Mouse (Mus musculus) MEL (cell line): ENCODE data around the gene Upb1. TPM values are rescaled to one million over a fixed set of nuclear protein-coding genes. Genes with fewer than 3 reads are reported as not detected.
A peak's percentile ranks its signal among the peaks of the same experiment; 100 is the strongest.

Experiments used
- DNase-seq: peaks from one replicate; pipeline ENCODE4 v3.0.0; 2011; ENCODE audit warnings: low read depth, low spot score
- H3K27ac ChIP-seq: 2 replicates; pipeline ENCODE4 v1.5.1; 2012; ENCODE audit warnings: low read depth, mild to moderate bottlenecking, control low read depth, low read length, moderate library complexity; ENCODE audit not compliant: control insufficient read depth
- H3K27me3 ChIP-seq, 2 experiments: fragments of 150-350 bp in 1 of 2; sonication (generic) in 1 of 2; 2 replicates each; pipeline ENCODE4 v1.6.1; 2012; ENCODE audit warnings: low read length in 2 of 2, mild to moderate bottlenecking in 2 of 2, improper control_type of control experiment in 1 of 2, moderate library complexity in 1 of 2; ENCODE audit not compliant: insufficient read depth in 2 of 2, control insufficient read depth in 1 of 2
- H3K36me3 ChIP-seq, 2 experiments: 2 replicates each; pipeline ENCODE4 v1.6.1; 2012 to 2014; ENCODE audit warnings: low read length in 2 of 2, improper control_type of control experiment in 1 of 2, inconsistent platforms in 1 of 2, mild to moderate bottlenecking in 1 of 2; ENCODE audit not compliant: insufficient read depth in 2 of 2, control insufficient read depth in 1 of 2
- H3K4me1 ChIP-seq, 2 experiments: fragments of 150-350 bp in 1 of 2; sonication (generic) in 1 of 2; 2 replicates each; pipeline ENCODE4 v1.6.1; 2012; ENCODE audit warnings: low read length in 2 of 2, improper control_type of control experiment in 1 of 2, mild to moderate bottlenecking in 1 of 2; ENCODE audit not compliant: insufficient read depth in 2 of 2, control insufficient read depth in 1 of 2
- H3K4me3 ChIP-seq, 2 experiments: fragments of 150-350 bp in 1 of 2; sonication (generic) in 1 of 2; 2 replicates each; pipeline ENCODE4 v1.5.1; 2012; ENCODE audit warnings: low read depth in 2 of 2, low read length in 2 of 2, mild to moderate bottlenecking in 2 of 2, moderate library complexity in 2 of 2, control low read depth in 1 of 2, improper control_type of control experiment in 1 of 2; ENCODE audit not compliant: control insufficient read depth in 1 of 2, insufficient read depth in 1 of 2
- H3K79me2 ChIP-seq: 2 replicates; pipeline ENCODE4 v1.6.1; 2012; ENCODE audit warnings: mild to moderate bottlenecking, low read length, moderate library complexity; ENCODE audit not compliant: control insufficient read depth, poor library complexity, insufficient read depth
- H3K9ac ChIP-seq: 2 replicates; pipeline ENCODE4 v1.6.1; 2012; ENCODE audit warnings: low read depth, mild to moderate bottlenecking, control low read depth, low read length, moderate library complexity; ENCODE audit not compliant: control insufficient read depth, poor library complexity, severe bottlenecking
- H3K9me3 ChIP-seq: fragments of 150-350 bp; sonication (generic); replicated peaks from 2 replicates; pipeline ENCODE4 v1.6.1; 2012; ENCODE audit warnings: mild to moderate bottlenecking, low read length, improper control_type of control experiment, moderate library complexity; ENCODE audit not compliant: insufficient read depth
- CHD1 ChIP-seq: IDR thresholded peaks from 2 replicates; pipeline ENCODE4 v1.6.1; 2012; ENCODE audit warnings: low read depth, mild to moderate bottlenecking, inconsistent platforms, low read length, improper control_type of control experiment
- CTCF ChIP-seq, 3 experiments: IDR thresholded peaks in 2 of 3; conservative IDR thresholded peaks in 1 of 3; 2 replicates each; pipeline ENCODE4 v1.5.1; 2011 to 2012; ENCODE audit warnings: low read length in 3 of 3, low read depth in 2 of 3, mild to moderate bottlenecking in 2 of 3, improper control_type of control experiment in 1 of 3, inconsistent platforms in 1 of 3, mixed read lengths in 1 of 3, moderate library complexity in 1 of 3; ENCODE audit not compliant: control insufficient read depth in 1 of 3, insufficient read depth in 1 of 3, poor library complexity in 1 of 3, severe bottlenecking in 1 of 3
- HCFC1 ChIP-seq: IDR thresholded peaks from 2 replicates; pipeline ENCODE4 v1.6.1; 2012; ENCODE audit warnings: low read depth, mild to moderate bottlenecking, inconsistent platforms, low read length, improper control_type of control experiment, moderate library complexity
- JUND ChIP-seq: IDR thresholded peaks from 2 replicates; pipeline ENCODE4 v1.6.1; 2011; ENCODE audit warnings: low read depth, mild to moderate bottlenecking, improper control_type of control experiment, low read length
- KAT2A ChIP-seq: conservative IDR thresholded peaks from 2 replicates; pipeline ENCODE4 v1.6.1; 2012; ENCODE audit warnings: low read depth, low read length, improper control_type of control experiment, inconsistent platforms
- MAFK ChIP-seq: IDR thresholded peaks from 2 replicates; pipeline ENCODE4 v1.6.1; 2011; ENCODE audit warnings: low read depth, mild to moderate bottlenecking, low read length, improper control_type of control experiment, borderline replicate concordance
- MAX ChIP-seq: IDR thresholded peaks from 2 replicates; pipeline ENCODE4 v1.6.1; 2011; ENCODE audit warnings: low read length, improper control_type of control experiment
- MEF2A ChIP-seq: IDR thresholded peaks from 2 replicates; pipeline ENCODE4 v1.6.1; 2014; ENCODE audit warnings: low read depth, mild to moderate bottlenecking, inconsistent platforms, low read length, improper control_type of control experiment; ENCODE audit not compliant: poor library complexity, insufficient replicate concordance, severe bottlenecking; ENCODE audit errors: extremely low read depth
- NRF1 ChIP-seq: IDR thresholded peaks from 2 replicates; pipeline ENCODE4 v1.6.1; 2014; ENCODE audit warnings: low read depth, mild to moderate bottlenecking, inconsistent platforms, low read length, improper control_type of control experiment, moderate library complexity; ENCODE audit not compliant: poor library complexity, insufficient read depth, severe bottlenecking
- RAD21 ChIP-seq: IDR thresholded peaks from 2 replicates; pipeline ENCODE4 v1.6.1; 2011; ENCODE audit warnings: mild to moderate bottlenecking, low read depth, low read length, improper control_type of control experiment
- SIN3A ChIP-seq: IDR thresholded peaks from 2 replicates; pipeline ENCODE4 v1.6.1; 2012; ENCODE audit warnings: low read length, improper control_type of control experiment, inconsistent platforms
- SMC3 ChIP-seq: IDR thresholded peaks from 2 replicates; pipeline ENCODE4 v1.6.1; 2011; ENCODE audit warnings: low read depth, low read length, improper control_type of control experiment
- TAL1 ChIP-seq: IDR thresholded peaks from 2 replicates; pipeline ENCODE4 v1.6.1; 2012; ENCODE audit warnings: mild to moderate bottlenecking, inconsistent platforms, low read length, moderate library complexity, mixed read lengths
- TBP ChIP-seq: IDR thresholded peaks from 2 replicates; pipeline ENCODE4 v1.8.0; 2011; ENCODE audit warnings: low read depth, low read length, improper control_type of control experiment
- TCF12 ChIP-seq: IDR thresholded peaks from 2 replicates; pipeline ENCODE4 v1.6.1; 2014; ENCODE audit warnings: low read depth, mild to moderate bottlenecking, inconsistent platforms, low read length, improper control_type of control experiment, moderate library complexity
- ZC3H11A ChIP-seq: IDR thresholded peaks from 2 replicates; pipeline ENCODE4 v1.6.1; 2012; ENCODE audit warnings: low read depth, mild to moderate bottlenecking, inconsistent platforms, low read length, improper control_type of control experiment
- ZMIZ1 ChIP-seq: IDR thresholded peaks from 2 replicates; pipeline ENCODE4 v1.6.1; 2012; ENCODE audit warnings: low read depth, mild to moderate bottlenecking, inconsistent platforms, low read length, improper control_type of control experiment, moderate library complexity
- ZNF384 ChIP-seq: IDR thresholded peaks from 2 replicates; pipeline ENCODE4 v1.6.1; 2012; ENCODE audit warnings: low read depth, mild to moderate bottlenecking, inconsistent platforms, low read length, improper control_type of control experiment
- polyA plus RNA-seq, 2 experiments: library from polyadenylated mRNA; stranded (reverse) in 1 of 2; unstranded in 1 of 2; fragments of >175 nt in 1 of 2; fragments of >200 nt in 1 of 2; gene quantifications; 2 replicates each; pipeline versions ENCODE4 v1.2.1 to v1.2.4; 2012; ENCODE audit warnings: low replicate concordance in 2 of 2, low read depth in 1 of 2; ENCODE audit not compliant: insufficient read length in 2 of 2, insufficient read depth in 1 of 2, missing spikeins in 1 of 2
- total RNA-seq: library from RNA; depleted of rRNA; stranded (reverse); fragments of 300-350 nt; gene quantifications from 2 replicates; pipeline ENCODE4 v1.2.3, GENCODE M21; 2012

Gene Upb1
- total and polyA plus RNA-seq, 3 experiments = 0.03 TPM; not detected in 2

DNA sequence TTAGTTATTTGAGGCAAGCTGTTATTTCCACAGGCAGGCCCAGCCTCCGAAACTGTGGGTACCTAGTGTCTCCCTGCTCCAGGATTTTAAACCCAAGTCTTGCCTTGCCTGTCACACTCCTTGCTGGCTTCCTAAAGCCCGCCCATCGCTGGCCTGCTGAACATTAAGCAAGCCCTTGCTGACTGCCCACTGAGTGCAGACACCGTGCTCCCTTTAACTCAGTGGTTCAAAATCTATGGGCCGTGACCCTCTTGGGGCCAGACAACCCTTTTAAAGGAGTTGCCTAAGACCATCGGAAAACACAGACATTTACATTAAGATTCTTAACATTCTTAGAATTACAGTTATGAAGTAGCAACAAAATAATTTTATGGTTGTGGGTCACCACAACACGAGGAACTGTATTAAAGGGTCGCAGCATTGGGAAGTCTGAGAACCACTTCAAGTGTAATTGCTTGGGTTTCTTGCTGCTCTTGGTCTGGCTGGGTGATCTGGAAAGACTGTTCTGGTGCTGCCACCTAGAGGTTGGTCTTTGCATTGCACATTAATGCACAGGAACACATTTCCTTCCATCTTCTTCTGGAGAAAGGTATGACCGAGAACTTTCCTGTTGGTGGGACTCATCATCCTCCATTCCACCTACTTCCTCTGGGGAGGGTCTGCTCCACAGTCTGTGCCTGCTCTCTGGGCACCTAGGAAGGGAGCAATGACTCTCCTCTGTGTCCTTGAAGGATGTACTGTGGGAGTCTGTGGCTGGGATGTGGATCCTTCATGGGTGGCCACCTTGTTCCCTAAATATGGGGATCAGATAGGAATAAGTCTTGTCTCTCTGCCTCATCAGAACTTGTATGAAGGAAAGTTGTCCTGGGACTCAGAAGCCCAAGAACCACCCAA is 85.4 kb downstream of the Upb1 start:
- no peak overlapping the region for H3K27ac ChIP-seq
- no peaks in the 10 kb centered on the region for H3K79me2 ChIP-seq
- peak; percentile 78 to 88 (median 81) for TF ChIP-seq CTCF (IDR thresholded peaks at IDR 0.05 in 2 of 3, conservative IDR thresholded peaks at IDR 0.05 in 1 of 3; ENCODE audit: control insufficient read depth in 1 of 3, insufficient read depth in 1 of 3, low read depth in 2 of 3, low read length in 3 of 3, poor library complexity in 1 of 3, severe bottlenecking in 1 of 3)
- no peak for TF ChIP-seq HCFC1
- no peak for TF ChIP-seq ZNF384
- no peak for TF ChIP-seq MAX
- TF ChIP-seq SIN3A = no peak
- peak; percentile 70 for TF ChIP-seq SMC3
- peak; percentile 52 for TF ChIP-seq ZC3H11A
- TF ChIP-seq RAD21 = peak; percentile 90
- no peak for TF ChIP-seq CHD1
- TF ChIP-seq ZMIZ1 = no peak
- TF ChIP-seq KAT2A = no peak
- no peak overlapping the region for H3K9ac ChIP-seq
- H3K36me3 ChIP-seq = peaks cover 0 to 7% of the 10 kb centered on the region in 2 experiments; a peak in 2 of 4 replicates
- H3K9me3 ChIP-seq = no peaks in the 10 kb centered on the region
- no peak overlapping the region for H3K4me3 ChIP-seq
- peak; percentile 78 for DNase-seq
- 0 out of 4 replicates have a peak, but pooled peaks cover 1 to 2% of the 10 kb centered on the region in 2 experiments for H3K27me3 ChIP-seq
- H3K4me1 ChIP-seq = peaks cover 2 to 3% of the 10 kb centered on the region in 2 experiments; a peak in 3 of 4 replicates

GRCm38 (mm10) chr10:75487131-75487530 is 86.2 kb downstream of the Upb1 start:
- DNase-seq = peak; percentile 23
- no peak for TF ChIP-seq TBP
- no peak for TF ChIP-seq CHD1
- no peak for TF ChIP-seq MEF2A
- no peak for TF ChIP-seq CTCF (IDR thresholded peaks at IDR 0.05 in 2 of 3, conservative IDR thresholded peaks at IDR 0.05 in 1 of 3; ENCODE audit: control insufficient read depth in 1 of 3, insufficient read depth in 1 of 3, low read depth in 2 of 3, low read length in 3 of 3, poor library complexity in 1 of 3, severe bottlenecking in 1 of 3)
- no peak for TF ChIP-seq MAX
- no peak for TF ChIP-seq NRF1
- no peak for TF ChIP-seq JUND
- TF ChIP-seq TAL1 = no peak
- no peak for TF ChIP-seq TCF12
- no peak for TF ChIP-seq MAFK
- H3K9me3 ChIP-seq = no peaks in the 10 kb centered on the region
- H3K27me3 ChIP-seq = 0 out of 4 replicates have a peak, but pooled peaks cover 0 to 1% of the 10 kb centered on the region in 2 experiments
- no peak overlapping the region for H3K4me3 ChIP-seq
- peaks cover 0 to 11% of the 10 kb centered on the region in 2 experiments; a peak in 2 of 4 replicates for H3K36me3 ChIP-seq
- H3K79me2 ChIP-seq = no peaks in the 10 kb centered on the region
- peaks cover 2 to 7% of the 10 kb centered on the region in 2 experiments for H3K4me1 ChIP-seq
- H3K27ac ChIP-seq = no peak overlapping the region
- H3K9ac ChIP-seq = no peak overlapping the region
